Mouse (Mus musculus): ENCODE data around the gene Polr3b.
A peak's percentile ranks its signal among the peaks of the same experiment; 100 is the strongest.

Gene Polr3b

GRCm38 (mm10) chr10:84665713-84666260 lies 43.7 kb downstream of the Polr3b start:
- no peak for DNase-seq (ENCODE audit: low read depth, low spot score)

GRCm38 (mm10) chr10:84675653-84676052 lies 53.6 kb downstream of the Polr3b start:
- DNase-seq (ENCODE audit: low read depth, low spot score): no peak

- DNase-seq (ENCODE audit: low read depth, low spot score): no peak
These were observed 54.4 kb downstream of the Polr3b start for GRCm38 (mm10) chr10:84676511-84676910.

- DNase-seq (ENCODE audit: low read depth, low spot score): no peak
These were observed 55.8 kb downstream of the Polr3b start for GRCm38 (mm10) chr10:84677871-84678270.

- DNase-seq (ENCODE audit: low read depth, low spot score): no peak
These were observed 56.3 kb downstream of the Polr3b start for GRCm38 (mm10) chr10:84678441-84678840.

- no peak for DNase-seq (ENCODE audit: low read depth, low spot score)
These were observed 63.5 kb downstream of the Polr3b start for GRCm38 (mm10) chr10:84685444-84686121.

GRCm38 (mm10) chr10:84686122-84686497 lies 64.0 kb downstream of the Polr3b start:
- no peak for DNase-seq (ENCODE audit: low read depth, low spot score)

GRCm38 (mm10) chr10:84686705-84687104 lies 64.6 kb downstream of the Polr3b start:
- no peak for DNase-seq (ENCODE audit: low read depth, low spot score)

GRCm38 (mm10) chr10:84687736-84688135 lies 65.6 kb downstream of the Polr3b start:
- no peak for DNase-seq (ENCODE audit: low read depth, low spot score)

- DNase-seq (ENCODE audit: low read depth, low spot score): no peak
These were observed 67.8 kb downstream of the Polr3b start for GRCm38 (mm10) chr10:84689846-84690245.

- no peak for DNase-seq (ENCODE audit: low read depth, low spot score)
These were observed 68.7 kb downstream of the Polr3b start for GRCm38 (mm10) chr10:84690818-84691217.

GRCm38 (mm10) chr10:84691692-84692091 lies 69.6 kb downstream of the Polr3b start:
- no peak for DNase-seq (ENCODE audit: low read depth, low spot score)

GRCm38 (mm10) chr10:84693841-84694638 lies 71.9 kb downstream of the Polr3b start:
- no peak for DNase-seq (ENCODE audit: low read depth, low spot score)

- no peak for DNase-seq (ENCODE audit: low read depth, low spot score)
These were observed 78.3 kb downstream of the Polr3b start for GRCm38 (mm10) chr10:84700236-84700987.

GRCm38 (mm10) chr10:84701110-84701509 lies 79.0 kb downstream of the Polr3b start:
- peak; percentile 73 for DNase-seq (ENCODE audit: low read depth, low spot score)

- DNase-seq (ENCODE audit: low read depth, low spot score): no peak
These were observed 80.0 kb downstream of the Polr3b start for GRCm38 (mm10) chr10:84702115-84702514.

- no peak for DNase-seq (ENCODE audit: low read depth, low spot score)
These were observed 82.5 kb downstream of the Polr3b start for GRCm38 (mm10) chr10:84704594-84704993.

GRCm38 (mm10) chr10:84705234-84705633 lies 83.1 kb downstream of the Polr3b start:
- DNase-seq (ENCODE audit: low read depth, low spot score): peak; percentile 49

- no peak for DNase-seq (ENCODE audit: low read depth, low spot score)
These were observed 84.5 kb downstream of the Polr3b start for GRCm38 (mm10) chr10:84706543-84706942.

- DNase-seq (ENCODE audit: low read depth, low spot score): no peak
These were observed 85.1 kb downstream of the Polr3b start for GRCm38 (mm10) chr10:84707226-84707625.

- DNase-seq (ENCODE audit: low read depth, low spot score): no peak
These were observed 85.8 kb downstream of the Polr3b start for GRCm38 (mm10) chr10:84707752-84708530.
